In genomic region chr17:35379369-35379728, GRCm38 (mm10) we compare ENCODE assay signal across 8 mouse cellular contexts. TPM values are rescaled to one million over a fixed set of nuclear protein-coding genes. Genes with fewer than 3 reads are reported as not detected.
DNase-seq lines count a peak whose midpoint lies in the region; ATAC-seq lines count a peak whose summit lies in the region.

H2-Q4 (plus strand) TSS chr17:35379617.

- peak; percentile 99 for ATAC-seq in megakaryocyte, adult 5-6 weeks (ENCODE audit: poor library complexity, severe bottlenecking)

- DNase-seq in adrenal gland, adult (ENCODE audit: inconsistent age in 2 of 2, low spot score in 1 of 2): peak; percentile 94 to 98
- peak; percentile 87 for DNase-seq in embryo, embryonic 11 days
- peak; percentile 89 for DNase-seq in gastrocnemius, postnatal 14 days
- DNase-seq in induced T-regulatory cell, adult 2 months (ENCODE audit: low read depth): peak; percentile 98
- DNase-seq in left cerebral cortex, adult 8-10 months (ENCODE audit: low spot score in 2 of 2): peak; percentile 42 to 66
- peak; percentile 82 for DNase-seq in right cerebral cortex, adult 18-20 months
- DNase-seq in urinary bladder, adult 2 months (ENCODE audit: low spot score): peak; percentile 79

- intact Hi-C loops in gastrocnemius, postnatal 14 days (cut with DNase I; ENCODE audit: low total_unique reads): no loop called here

RNA-seq across cellular contexts. Expression of gene H2-Q4, which starts in this region (rescaled TPM):
- total RNA-seq in gastrocnemius, postnatal 14 days (2021): 1 to 10 TPM; 3.0 to 4.1 TPM
- 1 to 10 TPM; 2.5 to 7.0 (median 4.7) TPM for total RNA-seq in left cerebral cortex, adult 8-10 months (2022)
- total RNA-seq in megakaryocyte, adult 5-6 weeks (2015): 10.3 and 12.4 TPM in 2 replicates
- 22.4 and 23.3 TPM in 2 replicates for total RNA-seq in megakaryocyte, adult 5-6 weeks (2017)
- 69.6 and 78.7 TPM in 2 replicates for polyA plus RNA-seq in urinary bladder, adult 2 months (2012; rRNA removed)

Comparison
In these comparisons a context has a peak if more than half of its experiments do, and no peak if none do; other contexts are left out.
1. Peak in every context shown above with its lines: DNase-seq and ATAC-seq.